Mouse (Mus musculus): Measurements from ENCODE around the gene Enam. TPM values are rescaled to one million over a fixed set of nuclear protein-coding genes. Genes with fewer than 3 reads are reported as not detected.
A peak's percentile ranks its signal among the peaks of the same experiment; 100 is the strongest.

Gene Enam
- total and polyA plus RNA-seq, 3 experiments: 0.04 to 0.09 TPM; not detected in 1

- TF ChIP-seq TCF12 (IDR thresholded peaks at IDR 0.05; ENCODE audit: low read depth, low read length) (peak; percentile 81), MEF2A (IDR thresholded peaks at IDR 0.05; ENCODE audit: borderline replicate concordance, low read depth, low read length) (peak; percentile 44; the same call in 1 of the 2 replicates), IRF4 (IDR thresholded peaks at IDR 0.05; ENCODE audit: low read depth, low read length) (peak; percentile 60; the same call in 1 of the 2 replicates), EP300 (IDR thresholded peaks at IDR 0.05; ENCODE audit: low read length) (peak; percentile 76), BHLHE40 (IDR thresholded peaks at IDR 0.05; ENCODE audit: low read depth, low read length) (peak; percentile 20; the same call in 1 of the 2 replicates), ZC3H11A (IDR thresholded peaks at IDR 0.05; ENCODE audit: low read depth, low read length) (no peak)
- DNase-seq (ENCODE audit: extremely low read depth): no peak
- in situ Hi-C loops (cut with MboI; ENCODE audit: low pct_ligation_motif_present, low pct_unique_long_range_greater_than_20kb, low sequenced_read_pairs): no loop called here
Measured at GRCm38 (mm10) chr5:88467471-88467870, 20.3 kb upstream of the Enam start.

GRCm38 (mm10) chr5:88468807-88469704, 18.7 kb upstream of the Enam start:
- Histone ChIP-seq H3K4me3 (replicated peaks in 1 of 3; ENCODE audit: low read depth in 2 of 3, low read length in 2 of 3, poor library complexity in 1 of 3) (no peak overlapping the region), H3K9ac (ENCODE audit: insufficient read depth, low read depth) (no peak overlapping the region), H3K4me2 (ENCODE audit: insufficient read depth, low read depth, poor library complexity, severe bottlenecking) (no peak overlapping the region), H3K4me1 (ENCODE audit: control insufficient read depth in 1 of 2, insufficient read depth in 2 of 2) (peaks cover 11 to 30% of the 10 kb centered on the region in 2 experiments), H3K27me3 (replicated peaks) (no peaks in the 10 kb centered on the region), H3K9me3 (replicated peaks; ENCODE audit: low read length) (no peaks in the 10 kb centered on the region), H3K27ac (ENCODE audit: insufficient read depth, low read depth) (no peak overlapping the region), H3K36me3 (replicated peaks in 1 of 2; ENCODE audit: control insufficient read depth in 1 of 2, insufficient read depth in 1 of 2, low read length in 1 of 2) (no peaks in the 10 kb centered on the region), H3K79me2 (replicated peaks; ENCODE audit: control insufficient read depth, extremely low read depth, insufficient read depth, poor library complexity, severe bottlenecking) (no peaks in the 10 kb centered on the region)
- TF ChIP-seq ETS1 (conservative IDR thresholded peaks at IDR 0.05; ENCODE audit: low read depth, low read length) (0 out of 2 replicates have a peak, but pooled peaks have one; percentile 10), ELF1 (IDR thresholded peaks at IDR 0.05; ENCODE audit: low read depth, low read length) (no peak), POLR2AphosphoS2 (IDR thresholded peaks at IDR 0.05; ENCODE audit: low read depth, low read length) (no peak), MAX (IDR thresholded peaks at IDR 0.05; ENCODE audit: low read length) (peak; percentile 73), MEF2A (IDR thresholded peaks at IDR 0.05; ENCODE audit: borderline replicate concordance, low read depth, low read length) (no peak), JUND (conservative IDR thresholded peaks at IDR 0.05; ENCODE audit: low read depth, low read length) (peak; percentile 31; the same call in 1 of the 2 replicates), TCF12 (IDR thresholded peaks at IDR 0.05; ENCODE audit: low read depth, low read length) (peak; percentile 44; the same call in 1 of the 2 replicates), EP300 (IDR thresholded peaks at IDR 0.05; ENCODE audit: low read length) (peak; percentile 82), ZC3H11A (IDR thresholded peaks at IDR 0.05; ENCODE audit: low read depth, low read length) (no peak), NRF1 (IDR thresholded peaks at IDR 0.05; ENCODE audit: low read depth, low read length) (no peak), IRF4 (IDR thresholded peaks at IDR 0.05; ENCODE audit: low read depth, low read length) (peak; percentile 59; the same call in 1 of the 2 replicates), BHLHE40 (IDR thresholded peaks at IDR 0.05; ENCODE audit: low read depth, low read length) (peak; percentile 62), RCOR1 (conservative IDR thresholded peaks at IDR 0.05; ENCODE audit: low read depth, low read length) (no peak), CTCF (conservative IDR thresholded peaks at IDR 0.05 in 1 of 2, IDR thresholded peaks at IDR 0.05 in 1 of 2; ENCODE audit: low read depth in 2 of 2, low read length in 2 of 2) (no peak), NELFE (IDR thresholded peaks at IDR 0.05; ENCODE audit: low read depth, low read length) (no peak), E2F4 (IDR thresholded peaks at IDR 0.05; ENCODE audit: insufficient replicate concordance, low read depth, low read length) (no peak), MYC (IDR thresholded peaks at IDR 0.05; ENCODE audit: low read depth, low read length) (peak; percentile 91), MXI1 (IDR thresholded peaks at IDR 0.05; ENCODE audit: low read depth, low read length) (0 out of 2 replicates have a peak, but pooled peaks have one; percentile 44), TBP (conservative IDR thresholded peaks at IDR 0.05; ENCODE audit: low read depth, low read length) (0 out of 2 replicates have a peak, but pooled peaks have one; percentile 34)
- dilution Hi-C loops (cut with MboI; ENCODE audit: extremely low pct_ligation_motif_present, extremely low pct_unique_long_range_greater_than_20kb, low sequenced_read_pairs): no loop called here
- DNase-seq (ENCODE audit: extremely low read depth): peak; percentile 82
- in situ Hi-C loops (cut with MboI; ENCODE audit: low pct_ligation_motif_present, low pct_unique_long_range_greater_than_20kb, low sequenced_read_pairs): no loop called here

More at GRCm38 (mm10) chr5:88467471-88467870, 20.3 kb upstream of the Enam start:
- Histone ChIP-seq H3K9ac (ENCODE audit: insufficient read depth, low read depth) (peak overlapping the region; percentile 66), H3K27me3 (replicated peaks) (no peaks in the 10 kb centered on the region), H3K4me2 (ENCODE audit: insufficient read depth, low read depth, poor library complexity, severe bottlenecking) (peak overlapping the region; percentile 42), H3K4me3 (replicated peaks in 1 of 3; ENCODE audit: low read depth in 2 of 3, low read length in 2 of 3, poor library complexity in 1 of 3) (peak overlapping the region in 1 of 3 experiments; percentile 7), H3K4me1 (ENCODE audit: control insufficient read depth in 1 of 2, insufficient read depth in 2 of 2) (peaks cover 11 to 34% of the 10 kb centered on the region in 2 experiments), H3K36me3 (replicated peaks in 1 of 2; ENCODE audit: control insufficient read depth in 1 of 2, insufficient read depth in 1 of 2, low read length in 1 of 2) (no peaks in the 10 kb centered on the region), H3K79me2 (replicated peaks; ENCODE audit: control insufficient read depth, extremely low read depth, insufficient read depth, poor library complexity, severe bottlenecking) (no peaks in the 10 kb centered on the region), H3K9me3 (replicated peaks; ENCODE audit: low read length) (no peaks in the 10 kb centered on the region), H3K27ac (ENCODE audit: insufficient read depth, low read depth) (peak overlapping the region; percentile 49; the same call in 1 of the 2 replicates)
- dilution Hi-C loops (cut with MboI; ENCODE audit: extremely low pct_ligation_motif_present, extremely low pct_unique_long_range_greater_than_20kb, low sequenced_read_pairs): no loop called here
